Mouse (Mus musculus): ENCODE results near the gene 1110002E22Rik. TPM values are rescaled to one million over a fixed set of nuclear protein-coding genes. Genes with fewer than 3 reads are reported as not detected.

1110002E22Rik gene
- polyA plus RNA-seq, 1 experiment from 2014 or later: 0.03 TPM

- no peaks in the 10 kb centered on the region for H3K4me1 ChIP-seq (replicated peaks)
These were observed 15.3 kb upstream of the 1110002E22Rik start for GRCm38 (mm10) chr3:138049555-138049954.

GRCm38 (mm10) chr3:138050772-138051171 lies 14.1 kb upstream of the 1110002E22Rik start:
- no peaks in the 10 kb centered on the region for H3K4me1 ChIP-seq (replicated peaks)
- ATAC-seq: no peak
- H3K4me3 ChIP-seq (replicated peaks): no peak overlapping the region
- no peaks in the 10 kb centered on the region for H3K36me3 ChIP-seq
- H3K9me3 ChIP-seq: no peaks in the 10 kb centered on the region
- no peak overlapping the region for H3K9ac ChIP-seq (replicated peaks)
- H3K27me3 ChIP-seq: no peaks in the 10 kb centered on the region
- no peak overlapping the region for H3K27ac ChIP-seq
- H3K4me2 ChIP-seq (replicated peaks): no peak overlapping the region
- 91% methylated on average over 11 of the region's 11 CpGs for WGBS

More at GRCm38 (mm10) chr3:138049555-138049954, 15.3 kb upstream of the 1110002E22Rik start:
- Histone ChIP-seq H3K27me3 (no peaks in the 10 kb centered on the region), H3K4me3 (replicated peaks) (no peak overlapping the region), H3K4me2 (replicated peaks) (no peak overlapping the region), H3K9me3 (no peaks in the 10 kb centered on the region), H3K27ac (no peak overlapping the region), H3K36me3 (no peaks in the 10 kb centered on the region), H3K9ac (replicated peaks) (no peak overlapping the region)
- 92% methylated on average over 6 of the region's 6 CpGs for WGBS
- ATAC-seq: no peak

- H3K27ac ChIP-seq: no peak overlapping the region
- ATAC-seq: no peak
- H3K9ac ChIP-seq (replicated peaks): no peak overlapping the region
- H3K4me2 ChIP-seq (replicated peaks): no peak overlapping the region
- WGBS: 73% methylated on average over 3 of the region's 3 CpGs
- H3K4me1 ChIP-seq (replicated peaks): no peaks in the 10 kb centered on the region
- H3K36me3 ChIP-seq: no peaks in the 10 kb centered on the region
- no peaks in the 10 kb centered on the region for H3K27me3 ChIP-seq
- H3K9me3 ChIP-seq: no peaks in the 10 kb centered on the region
- no peak overlapping the region for H3K4me3 ChIP-seq (replicated peaks)
These were observed 13.4 kb upstream of the 1110002E22Rik start for GRCm38 (mm10) chr3:138051431-138051830.

GRCm38 (mm10) chr3:138053969-138054368 lies 10.9 kb upstream of the 1110002E22Rik start:
- ATAC-seq: no peak
- H3K4me3 ChIP-seq (replicated peaks): no peak overlapping the region
- 62% methylated on average over 4 of the region's 4 CpGs for WGBS
- H3K4me1 ChIP-seq (replicated peaks): 0 out of 2 replicates have a peak, but pooled peaks cover 3% of the 10 kb centered on the region
- no peak overlapping the region for H3K27ac ChIP-seq
- no peak overlapping the region for H3K9ac ChIP-seq (replicated peaks)
- H3K36me3 ChIP-seq: no peaks in the 10 kb centered on the region
- no peak overlapping the region for H3K4me2 ChIP-seq (replicated peaks)
- H3K9me3 ChIP-seq: no peaks in the 10 kb centered on the region
- H3K27me3 ChIP-seq: no peaks in the 10 kb centered on the region

- Histone ChIP-seq H3K9ac (replicated peaks) (no peak overlapping the region), H3K4me1 (replicated peaks) (0 out of 2 replicates have a peak, but pooled peaks cover 3% of the 10 kb centered on the region), H3K4me3 (replicated peaks) (no peak overlapping the region), H3K4me2 (replicated peaks) (no peak overlapping the region), H3K9me3 (no peaks in the 10 kb centered on the region), H3K36me3 (no peaks in the 10 kb centered on the region), H3K27ac (no peak overlapping the region), H3K27me3 (no peaks in the 10 kb centered on the region)
- ATAC-seq: no peak
- 63% methylated on average over 7 of the region's 7 CpGs for WGBS
These were observed 7.9 kb upstream of the 1110002E22Rik start for GRCm38 (mm10) chr3:138056976-138057375.

- no peak overlapping the region for H3K27ac ChIP-seq
- no peak for ATAC-seq
- H3K4me2 ChIP-seq (replicated peaks): no peak overlapping the region
- no peak overlapping the region for H3K4me3 ChIP-seq (replicated peaks)
- 0 out of 2 replicates have a peak, but pooled peaks cover 3% of the 10 kb centered on the region for H3K4me1 ChIP-seq (replicated peaks)
- H3K9ac ChIP-seq (replicated peaks): no peak overlapping the region
- no peaks in the 10 kb centered on the region for H3K27me3 ChIP-seq
- WGBS: 49% methylated on average over 4 of the region's 4 CpGs
- no peaks in the 10 kb centered on the region for H3K36me3 ChIP-seq
- H3K9me3 ChIP-seq: no peaks in the 10 kb centered on the region
These were observed 6.6 kb upstream of the 1110002E22Rik start for GRCm38 (mm10) chr3:138058226-138058625.

GRCm38 (mm10) chr3:138060429-138060828 lies 4.4 kb upstream of the 1110002E22Rik start:
- ATAC-seq: no peak
- WGBS: 90% methylated on average over 7 of the region's 7 CpGs

GRCm38 (mm10) chr3:138061205-138061911 lies 3.5 kb upstream of the 1110002E22Rik start:
- 0 out of 2 replicates have a peak, but pooled peaks cover 2% of the 10 kb centered on the region for H3K27me3 ChIP-seq
- H3K36me3 ChIP-seq: no peaks in the 10 kb centered on the region
- H3K9me3 ChIP-seq: no peaks in the 10 kb centered on the region
- no peak overlapping the region for H3K4me2 ChIP-seq (replicated peaks)
- ATAC-seq: no peak
- no peak overlapping the region for H3K4me3 ChIP-seq (replicated peaks)
- peaks cover 12% of the 10 kb centered on the region for H3K4me1 ChIP-seq (replicated peaks)
- H3K27ac ChIP-seq: no peak overlapping the region
- 93% methylated on average over 9 of the region's 9 CpGs for WGBS
- no peak overlapping the region for H3K9ac ChIP-seq (replicated peaks)

More at GRCm38 (mm10) chr3:138060429-138060828, 4.4 kb upstream of the 1110002E22Rik start:
- Histone ChIP-seq H3K27ac (no peak overlapping the region), H3K4me1 (replicated peaks) (peaks cover 9% of the 10 kb centered on the region; the same call in 1 of the 2 replicates), H3K9me3 (no peaks in the 10 kb centered on the region), H3K36me3 (no peaks in the 10 kb centered on the region), H3K9ac (replicated peaks) (no peak overlapping the region), H3K4me3 (replicated peaks) (no peak overlapping the region), H3K4me2 (replicated peaks) (no peak overlapping the region), H3K27me3 (no peaks in the 10 kb centered on the region)

GRCm38 (mm10) chr3:138062673-138063072 lies 2.2 kb upstream of the 1110002E22Rik start:
- H3K4me2 ChIP-seq (replicated peaks): no peak overlapping the region

GRCm38 (mm10) chr3:138063731-138064329 lies 1.0 kb upstream of the 1110002E22Rik start:
- Histone ChIP-seq H3K9ac (replicated peaks) (no peak overlapping the region), H3K9me3 (no peaks in the 10 kb centered on the region), H3K36me3 (no peaks in the 10 kb centered on the region), H3K27ac (no peak overlapping the region), H3K4me3 (replicated peaks) (no peak overlapping the region), H3K27me3 (0 out of 2 replicates have a peak, but pooled peaks cover 3% of the 10 kb centered on the region), H3K4me1 (replicated peaks) (peaks cover 14% of the 10 kb centered on the region), H3K4me2 (replicated peaks) (no peak overlapping the region)
- WGBS: 78% methylated on average over 14 of the region's 14 CpGs
- no peak for ATAC-seq

More at GRCm38 (mm10) chr3:138062673-138063072, 2.2 kb upstream of the 1110002E22Rik start:
- Histone ChIP-seq H3K4me1 (replicated peaks) (peaks cover 14% of the 10 kb centered on the region), H3K4me3 (replicated peaks) (no peak overlapping the region), H3K9me3 (no peaks in the 10 kb centered on the region), H3K27me3 (0 out of 2 replicates have a peak, but pooled peaks cover 3% of the 10 kb centered on the region), H3K36me3 (no peaks in the 10 kb centered on the region), H3K27ac (no peak overlapping the region), H3K9ac (replicated peaks) (no peak overlapping the region)
- WGBS: 92% methylated on average over 4 of the region's 4 CpGs
- no peak for ATAC-seq

GRCm38 (mm10) chr3:138065930-138066329 lies 1.1 kb downstream of the 1110002E22Rik start:
- Histone ChIP-seq H3K27ac (no peak overlapping the region), H3K9me3 (no peaks in the 10 kb centered on the region), H3K4me2 (replicated peaks) (peak overlapping the region; percentile 12; the same call in 1 of the 2 replicates), H3K36me3 (no peaks in the 10 kb centered on the region), H3K4me3 (replicated peaks) (no peak overlapping the region), H3K27me3 (0 out of 2 replicates have a peak, but pooled peaks cover 3% of the 10 kb centered on the region), H3K4me1 (replicated peaks) (peaks cover 22% of the 10 kb centered on the region), H3K9ac (replicated peaks) (no peak overlapping the region; the same call in 1 of the 2 replicates)
- 81% methylated on average over 16 of the region's 16 CpGs for whole genome bisulfite sequencing
- ATAC-seq: peak; percentile 16; the same call in 1 of the 2 replicates

- Histone ChIP-seq H3K4me1 (replicated peaks) (peaks cover 22% of the 10 kb centered on the region), H3K36me3 (no peaks in the 10 kb centered on the region), H3K9ac (replicated peaks) (no peak overlapping the region; the same call in 1 of the 2 replicates), H3K9me3 (no peaks in the 10 kb centered on the region), H3K27ac (no peak overlapping the region; the same call in 1 of the 2 replicates), H3K27me3 (0 out of 2 replicates have a peak, but pooled peaks cover 3% of the 10 kb centered on the region), H3K4me3 (replicated peaks) (no peak overlapping the region), H3K4me2 (replicated peaks) (peak overlapping the region; percentile 12; the same call in 1 of the 2 replicates)
- WGBS: 66% methylated on average over 20 of the region's 20 CpGs
- peak; percentile 32; the same call in 1 of the 2 replicates for ATAC-seq
These were observed 1.6 kb downstream of the 1110002E22Rik start for GRCm38 (mm10) chr3:138066348-138066856.
